Mouse (Mus musculus) fibroblast of lung, adult 2 months (primary cell): ENCODE results near the gene Smpd1.

ENCODE experiments used
- DNase-seq: peaks from one replicate; pipeline ENCODE4 v3.0.0-alpha.2; 2011; ENCODE audit warnings: low read depth

Gene Smpd1

DNA sequence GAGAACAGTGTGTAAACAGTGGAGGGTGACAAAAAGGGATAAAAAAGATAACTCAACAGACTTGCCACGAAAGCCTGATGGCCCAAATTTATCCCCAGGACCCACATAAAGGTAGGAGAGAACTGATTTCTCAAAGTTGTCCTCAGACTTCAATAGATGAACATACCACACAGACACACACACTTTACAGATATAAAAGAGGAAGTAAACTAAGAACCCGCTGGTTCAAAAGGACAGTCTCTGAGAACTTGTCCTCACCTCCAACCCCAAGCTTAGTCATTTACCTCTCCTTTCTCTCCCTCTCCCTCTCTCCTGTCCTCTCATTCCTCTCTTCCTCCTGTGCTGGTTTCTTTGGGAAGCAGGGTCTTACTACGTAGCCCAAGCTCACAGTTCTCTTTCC lies 8.2 kb downstream of the Smpd1 start:
- no peak for DNase-seq

DNA sequence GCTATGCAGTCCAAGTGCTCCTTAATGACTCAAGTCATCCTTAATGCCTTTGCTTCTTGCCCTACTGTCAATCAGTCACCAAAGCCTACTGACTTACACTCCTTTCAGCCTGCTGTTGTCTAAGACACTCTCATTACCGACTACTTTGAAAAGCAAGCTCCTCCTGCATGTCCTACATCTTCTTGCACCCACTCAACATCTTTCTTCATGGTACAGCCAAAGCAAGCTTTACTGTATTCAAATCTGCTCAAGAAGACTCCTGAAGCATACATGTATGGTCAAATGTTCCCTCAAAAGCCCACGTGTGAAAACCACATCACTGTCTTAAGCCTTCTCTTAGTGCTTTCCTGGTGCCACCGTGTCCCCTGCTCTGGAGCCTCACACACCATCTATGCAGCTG lies 9.2 kb downstream of the Smpd1 start:
- no peak for DNase-seq

DNA sequence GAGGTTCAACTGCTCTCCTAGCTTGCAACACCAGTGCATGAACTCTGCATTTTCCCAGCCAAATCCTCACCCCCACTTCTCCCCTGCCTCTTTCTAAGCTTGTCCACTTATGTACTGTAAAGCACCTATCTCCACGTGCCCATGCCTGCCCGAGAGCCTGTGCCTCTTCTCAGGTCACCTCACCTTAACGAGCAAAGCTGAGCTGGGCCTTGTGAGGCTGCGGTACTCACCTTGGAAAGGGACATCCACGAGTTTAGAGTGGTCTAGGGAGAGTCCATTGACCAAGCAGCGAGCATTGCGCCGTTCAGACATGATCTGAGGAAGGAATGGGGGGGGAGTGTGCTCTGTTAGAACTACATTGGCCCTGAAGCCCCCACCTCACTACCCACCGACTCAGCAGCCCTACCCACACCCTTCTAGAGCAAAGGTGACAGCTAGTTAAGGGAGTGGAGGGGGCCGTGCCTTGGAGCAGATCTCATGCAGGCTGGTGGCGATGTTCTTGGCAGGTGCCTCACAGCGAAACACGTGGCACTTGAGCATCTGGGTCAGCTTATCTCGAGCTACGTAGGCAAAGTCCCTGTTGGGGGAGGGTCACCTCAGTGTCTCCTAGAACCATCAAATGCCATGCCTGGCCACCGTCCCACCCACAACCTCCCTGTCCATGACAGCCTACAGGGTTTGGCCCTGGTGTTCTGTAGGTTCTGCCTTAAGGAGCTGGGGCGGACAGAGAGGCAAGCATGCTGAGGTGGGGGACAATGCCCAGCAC lies 11.1 kb downstream of the Smpd1 start:
- DNase-seq = no peak

DNA sequence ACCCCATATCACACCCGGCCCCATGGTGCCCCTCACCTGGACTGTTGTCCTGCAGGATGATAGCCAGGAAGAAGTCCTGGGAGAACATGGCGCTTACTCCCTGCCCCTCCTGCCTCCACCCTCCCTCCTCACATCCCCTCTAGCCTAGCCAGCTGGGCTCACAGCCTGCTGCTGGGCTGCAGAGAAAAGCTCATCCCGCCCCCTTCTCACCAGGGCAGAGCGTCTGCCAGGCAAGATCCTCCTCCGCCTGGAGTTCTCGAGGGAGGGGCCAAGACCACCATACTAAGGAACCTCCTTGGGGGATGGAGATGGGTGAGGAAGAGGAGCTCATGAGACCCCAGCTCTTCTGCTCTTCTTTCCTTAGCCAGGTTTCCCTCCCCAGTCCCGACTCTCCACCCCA lies 14.4 kb downstream of the Smpd1 start:
- DNase-seq = no peak

DNA sequence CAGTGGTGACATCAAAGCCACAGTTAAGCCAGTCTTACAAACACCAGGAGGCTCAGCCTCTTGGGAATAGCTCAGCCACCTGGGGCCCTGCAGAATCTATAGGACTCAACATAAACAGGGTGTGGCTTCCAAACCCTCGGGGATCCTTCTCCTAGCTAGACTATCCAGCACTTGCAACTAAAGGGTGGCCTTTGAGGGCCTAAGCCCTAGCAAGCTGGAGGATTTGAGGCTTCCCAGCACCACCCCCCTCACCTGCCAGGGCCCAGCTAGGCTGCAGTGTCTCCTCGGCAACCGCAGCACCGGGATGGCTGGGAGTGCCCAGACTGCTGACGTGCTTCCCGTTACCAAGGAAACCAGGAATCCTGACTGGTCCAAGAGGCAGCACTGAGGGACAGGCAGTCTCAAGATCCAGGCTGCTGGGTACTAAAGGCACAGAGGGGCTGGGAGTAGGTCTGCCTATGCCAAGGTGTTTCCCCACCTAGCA lies 14.9 kb downstream of the Smpd1 start:
- DNase-seq = no peak

DNA sequence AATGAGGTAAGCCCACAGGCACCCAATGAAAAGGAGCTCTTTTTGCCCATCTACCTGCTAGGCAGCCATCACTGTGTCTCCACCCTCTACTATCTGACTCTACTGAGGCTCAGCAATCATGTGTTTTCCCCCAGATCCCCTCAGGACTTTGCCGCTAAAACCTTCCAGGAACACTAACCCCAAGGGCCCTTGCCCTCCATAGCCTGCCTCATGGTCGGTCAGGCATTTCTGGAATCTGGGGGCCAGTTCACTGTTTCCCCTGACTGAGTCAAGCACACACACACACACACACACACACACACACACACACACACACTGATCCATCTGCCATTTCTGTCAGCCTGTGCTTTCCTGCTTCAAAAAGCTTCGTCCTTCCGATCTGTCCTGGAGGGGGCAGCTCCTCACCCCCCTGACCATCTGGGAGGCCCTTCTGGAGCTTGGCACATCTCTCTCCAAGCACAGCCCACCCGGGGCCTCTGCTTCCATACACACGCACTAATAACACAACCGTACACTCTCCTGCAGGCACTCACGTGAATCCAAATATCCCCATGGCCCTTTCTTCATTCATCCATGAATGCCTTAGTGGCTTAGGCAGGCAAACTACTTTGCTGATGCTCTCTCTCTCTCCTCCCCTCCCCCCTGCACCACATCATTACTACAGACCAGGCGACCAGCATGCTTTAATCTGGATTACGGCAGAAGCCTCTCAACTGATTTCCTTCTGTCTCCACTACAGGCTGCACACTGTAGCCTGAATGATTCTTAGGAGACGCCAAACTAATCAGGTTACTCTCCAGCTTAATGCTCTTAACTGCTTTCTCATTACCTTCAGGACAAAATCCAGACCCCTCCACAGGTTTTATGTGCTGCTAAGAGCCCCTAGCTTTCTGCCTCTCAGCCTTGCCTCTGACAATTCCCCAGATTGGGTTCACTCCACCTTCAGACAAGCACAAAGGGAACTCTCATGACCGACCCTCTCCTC lies 15.6 kb downstream of the Smpd1 start:
- no peak for DNase-seq

DNA sequence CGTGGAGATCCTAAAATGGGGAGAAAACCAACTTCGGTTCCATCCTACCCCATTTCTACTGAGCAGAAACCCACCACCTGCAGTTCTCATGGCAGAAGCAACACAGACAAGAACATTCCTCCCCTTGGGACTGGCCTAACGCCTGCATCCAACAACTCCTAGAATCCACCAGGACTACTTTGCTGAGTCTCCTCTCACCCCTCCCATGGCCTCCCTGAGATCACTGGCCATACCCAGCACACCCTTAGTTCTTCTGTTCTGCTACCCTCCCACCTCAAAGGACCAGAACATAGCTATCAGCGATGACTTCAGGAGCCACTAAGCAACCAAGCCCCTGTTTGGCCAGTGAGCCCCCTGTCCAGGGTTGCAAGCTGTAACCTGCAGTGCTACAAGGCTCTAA lies 16.6 kb downstream of the Smpd1 start:
- DNase-seq = no peak

DNA sequence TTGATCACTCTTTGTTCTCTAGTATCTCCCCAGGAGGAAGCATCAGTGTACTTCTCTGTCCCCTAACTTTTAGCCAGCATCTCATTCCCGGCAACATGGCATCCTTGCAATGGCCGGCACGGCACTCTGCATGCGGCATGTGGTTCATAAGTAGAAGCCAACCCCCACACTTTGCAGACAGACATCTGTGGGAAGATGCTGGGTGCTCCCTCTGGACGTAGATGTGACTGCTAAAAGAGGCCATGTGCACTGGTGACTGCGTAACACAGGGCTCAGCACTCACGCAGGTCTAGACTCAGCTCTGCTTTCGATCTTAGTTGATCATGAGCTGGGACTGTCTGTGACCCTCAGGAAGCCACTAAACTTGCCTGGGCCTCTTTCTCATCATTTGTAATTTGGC lies 18.8 kb downstream of the Smpd1 start:
- DNase-seq = no peak

DNA sequence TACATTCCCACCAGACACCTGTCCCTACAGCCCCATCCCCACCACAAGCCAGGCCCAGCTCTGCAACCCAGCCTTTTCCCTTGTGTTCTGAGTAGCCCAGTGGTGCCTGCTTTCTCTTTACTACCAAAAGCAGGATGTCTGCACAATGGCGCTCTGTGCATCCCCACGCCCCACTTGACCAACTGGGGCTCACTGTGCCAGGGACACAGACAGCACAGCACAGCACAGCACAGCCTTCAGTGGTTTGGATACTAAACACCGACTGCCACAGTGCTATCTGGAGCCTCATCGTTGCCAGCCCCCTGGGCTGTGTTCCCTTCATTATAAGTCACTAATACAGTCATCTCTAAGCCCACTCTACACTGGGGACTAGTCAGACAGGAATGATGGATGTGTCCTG lies 20.4 kb downstream of the Smpd1 start:
- DNase-seq = no peak

DNA sequence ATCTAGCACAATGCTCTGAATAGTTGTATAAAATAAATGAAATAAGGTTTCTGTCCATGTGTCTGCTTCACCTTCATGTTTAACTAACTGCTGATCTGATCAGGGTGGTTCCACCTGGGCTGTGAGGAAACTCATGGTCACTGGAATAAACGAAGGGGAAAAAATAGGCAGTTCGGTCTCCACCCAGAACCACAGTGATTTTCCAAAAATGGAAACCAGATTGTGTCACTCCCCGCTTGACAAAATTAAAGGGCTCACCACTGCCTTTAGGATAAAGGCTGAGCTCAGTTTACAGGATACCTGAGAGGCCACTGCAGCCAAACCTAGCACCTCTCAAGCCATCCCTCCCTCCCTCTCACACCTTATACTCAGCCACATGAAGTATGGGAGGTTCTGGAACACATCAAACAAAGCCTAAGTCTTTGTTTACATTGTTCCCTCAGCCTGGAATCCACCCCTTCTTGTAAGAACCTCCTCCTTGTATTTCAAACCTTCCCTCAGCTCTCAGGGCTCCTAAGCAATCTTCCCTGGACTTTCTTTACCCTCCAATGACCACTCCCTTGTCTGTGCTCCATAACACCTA lies 22.1 kb downstream of the Smpd1 start:
- DNase-seq = no peak

DNA sequence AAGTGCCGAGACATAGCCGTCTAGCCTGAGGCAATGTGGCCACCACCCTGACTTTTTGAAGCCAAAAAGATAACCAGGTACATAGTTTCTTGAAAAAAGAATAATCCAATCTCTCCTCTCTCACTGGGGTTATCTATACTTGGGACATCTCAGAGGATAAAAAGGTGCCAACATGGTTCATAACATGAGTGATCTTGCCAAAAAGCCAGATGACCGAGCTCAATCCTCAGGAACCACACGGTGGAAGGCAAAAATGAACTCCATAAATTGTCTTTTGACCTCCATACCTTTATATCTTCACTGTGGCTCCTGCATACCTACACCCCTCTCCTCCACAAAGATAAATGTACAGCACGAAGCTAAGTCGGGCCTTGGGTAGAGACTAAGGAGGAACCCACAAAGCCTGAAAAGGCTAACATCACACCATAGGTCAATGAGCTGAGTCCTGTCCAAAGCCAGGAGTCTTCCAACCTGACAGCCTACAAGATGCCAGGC lies 23.3 kb downstream of the Smpd1 start:
- DNase-seq = no peak

DNA sequence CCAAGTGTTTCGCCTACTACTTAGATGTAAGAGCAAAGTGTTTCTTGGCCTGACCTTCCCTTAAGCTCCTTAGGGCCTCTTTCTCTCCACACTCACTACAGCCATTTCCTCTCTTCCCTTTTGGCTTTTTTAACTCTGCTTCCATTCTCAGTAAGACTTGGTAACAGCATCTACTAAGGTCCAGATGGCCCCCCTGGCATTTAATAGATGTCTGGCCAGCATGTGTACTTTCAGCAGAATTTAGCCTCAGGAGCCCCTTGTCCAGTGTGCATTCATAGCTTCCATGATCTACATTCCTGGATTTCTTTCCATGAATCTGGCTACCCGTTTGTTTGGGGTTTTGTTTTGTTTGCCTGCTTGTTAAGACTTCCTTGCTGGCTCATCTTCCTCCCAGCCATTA lies 24.3 kb downstream of the Smpd1 start:
- no peak for DNase-seq

DNA sequence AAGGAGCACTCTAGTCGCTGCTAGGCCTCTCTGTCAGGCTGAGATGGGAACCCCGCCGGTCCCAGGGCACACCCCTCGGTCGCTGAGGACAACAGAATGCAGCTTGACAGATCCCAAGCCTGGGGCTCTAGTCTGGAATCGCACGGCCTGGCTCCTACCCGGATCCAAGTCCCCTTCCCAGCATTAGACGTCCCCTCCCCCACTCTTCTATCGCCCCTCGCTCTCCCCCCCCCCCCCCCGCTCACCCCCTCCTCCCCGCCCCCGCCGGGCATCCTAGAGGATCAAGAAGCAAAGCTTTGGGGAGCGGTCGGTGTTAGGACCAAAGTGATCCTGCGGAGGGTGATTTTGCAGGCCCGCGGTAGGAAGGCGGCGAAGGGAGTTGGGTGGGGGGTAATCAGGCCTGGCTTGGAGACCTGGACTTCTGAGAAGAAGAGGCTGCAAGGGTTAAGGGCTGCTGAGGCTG lies 26.5 kb downstream of the Smpd1 start:
- no peak for DNase-seq

DNA sequence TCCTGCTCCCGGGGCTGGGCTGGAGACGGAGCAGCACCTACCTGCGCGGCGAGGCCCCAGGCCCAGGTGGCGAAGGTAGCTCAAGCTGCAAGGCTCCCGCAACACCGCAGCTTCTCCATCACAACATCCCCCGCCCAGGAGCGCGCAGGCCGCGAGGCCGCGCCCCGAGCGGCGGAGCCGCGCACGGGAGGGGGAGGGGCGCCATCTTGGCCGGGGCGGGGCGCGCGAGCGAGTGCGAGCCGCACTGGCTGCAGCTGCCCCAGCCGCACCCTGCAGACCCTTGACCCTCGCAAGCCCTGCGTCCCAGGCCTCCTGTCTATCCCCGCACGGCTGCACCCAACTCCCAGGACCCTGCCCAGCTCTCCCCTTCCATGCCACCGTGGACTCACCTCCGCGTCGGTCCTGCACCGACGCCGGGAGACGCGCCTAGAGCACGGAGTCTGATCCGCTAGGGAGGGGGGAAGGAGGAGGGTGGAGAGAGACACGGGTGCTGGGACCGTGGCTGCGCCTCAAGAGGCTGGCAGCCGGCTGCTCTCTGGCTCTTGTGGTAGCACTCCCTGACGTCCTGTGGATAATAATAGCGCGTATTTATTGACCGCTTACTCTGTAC lies 27.0 kb downstream of the Smpd1 start, which contains the start of gene Apbb1:
TSS of gene Apbb1 (minus strand) at position 560 of the 610 bp plus-strand sequence.
- DNase-seq = peak; percentile 29

DNA sequence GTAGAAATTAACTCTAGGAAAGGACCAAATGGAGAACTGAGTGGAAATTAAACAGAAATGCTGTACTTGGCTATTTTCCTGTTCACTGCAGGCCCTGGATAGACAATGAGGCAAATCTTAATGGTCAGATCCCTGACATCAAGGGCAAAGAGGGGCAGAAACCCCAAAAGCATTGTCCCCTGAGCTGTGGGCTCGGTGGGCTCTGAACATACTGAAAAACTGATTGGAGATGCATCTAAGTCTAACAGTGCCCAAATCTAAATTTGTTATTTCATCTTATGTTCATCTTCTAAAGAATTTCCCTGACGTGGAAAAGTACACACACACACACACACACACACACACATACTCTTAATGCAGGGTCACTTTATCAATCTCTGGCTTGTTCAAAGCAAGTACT lies 27.8 kb downstream of the Smpd1 start:
- no peak for DNase-seq

DNA sequence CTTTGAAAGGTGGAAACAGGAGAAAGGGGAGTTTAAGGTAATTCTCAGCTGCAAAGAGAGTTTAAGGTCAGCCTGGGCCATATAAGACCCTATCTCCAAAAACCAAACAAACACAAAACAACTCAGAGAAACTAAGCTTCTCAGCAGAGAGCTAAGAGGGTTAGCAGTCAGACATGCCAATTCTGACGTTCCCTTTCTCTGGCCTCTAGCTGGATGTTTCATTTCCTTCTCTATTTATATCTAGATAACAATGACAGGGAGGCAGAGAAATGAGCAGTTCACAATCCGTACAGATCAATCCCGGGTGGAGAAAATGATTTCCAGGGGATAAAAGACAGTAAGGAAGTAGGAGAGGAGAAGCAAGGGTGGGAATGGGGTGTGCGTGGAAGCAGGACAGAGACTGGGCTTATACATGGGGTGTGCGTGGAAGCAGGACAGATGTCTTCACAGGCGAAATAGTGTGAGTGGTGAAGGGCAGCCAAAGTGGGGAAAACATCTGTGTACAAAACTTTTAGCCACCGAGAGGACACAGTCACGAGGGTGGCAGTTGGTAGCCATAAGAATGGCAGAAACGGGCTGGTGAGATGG lies 34.3 kb downstream of the Smpd1 start:
- no peak for DNase-seq

DNA sequence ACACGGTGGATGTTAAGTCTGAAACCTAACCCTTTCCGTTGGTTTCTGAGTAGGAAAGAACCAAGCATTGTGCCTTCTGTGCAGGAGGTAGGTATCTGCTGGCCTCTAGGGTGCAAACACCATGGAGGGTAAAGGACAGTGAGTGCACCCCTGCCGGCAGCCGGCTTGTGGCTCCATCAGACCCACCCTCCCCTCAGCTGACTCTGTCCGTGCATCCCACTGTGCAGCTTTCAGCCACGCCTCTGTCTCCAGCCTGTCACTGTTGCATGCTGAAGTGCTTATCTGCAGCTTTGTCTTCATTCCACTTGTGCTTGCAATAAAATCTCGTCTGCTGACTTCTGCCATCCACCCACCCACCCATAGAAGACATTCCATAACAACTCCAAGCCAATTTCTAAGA lies 35.9 kb downstream of the Smpd1 start:
- no peak for DNase-seq

DNA sequence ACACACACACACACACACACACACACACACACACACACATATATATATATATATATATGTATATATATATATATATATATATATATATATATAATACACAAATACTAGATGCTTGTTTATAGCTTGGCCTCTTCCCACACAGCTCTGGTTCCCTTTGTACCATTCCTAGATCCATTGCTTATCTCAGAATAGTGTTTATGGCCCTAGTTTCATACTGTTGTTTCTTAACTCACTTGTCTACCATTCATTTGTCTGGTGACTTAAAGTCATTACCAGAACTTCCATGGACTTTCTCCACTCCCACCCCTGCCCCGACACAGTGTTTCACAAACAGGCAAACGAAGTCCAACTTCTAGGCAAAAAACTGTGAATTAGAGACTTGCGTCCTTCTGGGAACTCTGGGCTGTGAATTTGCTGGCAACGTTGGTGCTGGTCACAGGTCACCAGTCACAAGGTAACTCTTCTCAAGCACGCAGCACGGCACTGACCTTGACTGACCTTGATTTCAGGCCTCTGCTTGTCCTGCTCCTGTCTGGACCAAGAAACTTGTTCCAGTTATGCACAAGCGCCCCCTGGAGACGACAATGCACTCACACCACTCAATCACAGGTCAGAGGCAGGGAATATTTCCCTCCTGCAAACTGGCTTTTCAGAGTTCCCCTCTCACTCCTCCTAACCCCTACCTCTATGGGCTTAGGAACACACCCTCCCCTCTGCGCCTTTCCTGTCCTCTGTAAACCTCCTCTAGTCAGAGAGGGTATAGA lies 48.9 kb downstream of the Smpd1 start:
- DNase-seq = peak; percentile 33
